Mouse (Mus musculus): ENCODE measurements around the gene Ccdc162.
"Not testable (repeated sequence)": the region's sequence is repeated elsewhere in the genome, so short reads cannot be mapped to it uniquely, and the experiment has no call there.

- TF ChIP-seq CTCF, EP300 (IDR thresholded peaks at IDR 0.05; ENCODE audit: low read depth): not testable (repeated sequence)
These were observed 56.8 kb downstream of the Ccdc162 start for GRCm38 (mm10) chr10:41659671-41660070.

Measured in heart, postnatal 0 days (tissue).